Mouse (Mus musculus) spleen, adult 2 months (tissue): ENCODE results near the gene Ccdc57.

Source experiments
- CTCF ChIP-seq: fragments of 200-500 bp; IDR thresholded peaks from 2 replicates; pipeline ENCODE4 v1.5.1; 2011; ENCODE audit warnings: mild to moderate bottlenecking, inconsistent platforms; ENCODE audit not compliant: insufficient read depth, insufficient read length, insufficient replicate concordance; ENCODE audit errors: extremely low read depth
- POLR2A ChIP-seq: fragments of 200-500 bp; IDR thresholded peaks from 2 replicates; pipeline ENCODE4 v1.6.1; 2011; ENCODE audit warnings: low read depth, low read length, inconsistent platforms

GRCm38 (mm10) chr11:120955701-120956100 is 23.0 kb upstream of the Ccdc57 start:
- no peak for TF ChIP-seq CTCF
- TF ChIP-seq POLR2A, result no peak
